Comparison of ENCODE assay signal across 18 mouse cellular contexts in genomic region chr11:58733372-58733771, GRCm38 (mm10). TPM values are rescaled to one million over a fixed set of nuclear protein-coding genes. Genes with fewer than 3 reads are reported as not detected.
A peak's percentile ranks its signal among the peaks of the same experiment; 100 is the strongest.
DNase-seq lines count a peak whose midpoint lies in the region; ATAC-seq and TF ChIP-seq lines count a peak whose summit lies in the region.
"Had no signal": no experiment of that assay in that cellular context is flagged by ENCODE, and none has a peak within 500 bp of the region (broad histone marks: within the 10 kb centered on the region; RNA-seq: fewer than 3 reads in every experiment).

No protein-coding gene starts in this region.

- no peak for TF ChIP-seq EP300 in heart, adult 2 months (IDR thresholded peaks at IDR 0.05; ENCODE audit: insufficient read depth, low read depth, low read length)

- no peaks in the 10 kb centered on the region for H3K27me3 ChIP-seq in heart, adult 2 months (ENCODE audit: control insufficient read depth, insufficient read depth, low read length)
- no peaks in the 10 kb centered on the region for H3K27me3 ChIP-seq in intestine, embryonic 16.5 days (replicated peaks; ENCODE audit: control insufficient read depth, insufficient read depth, low read length)
- H3K27me3 ChIP-seq: liver, embryonic 13.5 days; neural tube, embryonic 13.5 days had no signal

- H3K4me2 ChIP-seq in intestine, embryonic 16.5 days (ENCODE audit: low read depth, low read length), result no peak overlapping the region
- H3K4me2 ChIP-seq: liver, embryonic 13.5 days; midbrain, embryonic 11.5 days; neural tube, embryonic 13.5 days had no signal

- H3K36me3 ChIP-seq in heart, adult 2 months (ENCODE audit: control insufficient read depth, insufficient read depth, low read length), result no peaks in the 10 kb centered on the region
- H3K36me3 ChIP-seq in intestine, embryonic 16.5 days (ENCODE audit: control insufficient read depth, insufficient read depth, low read length), result no peaks in the 10 kb centered on the region
- H3K36me3 ChIP-seq: liver, embryonic 13.5 days; neural tube, embryonic 13.5 days had no signal

- ATAC-seq in intestine, embryonic 16.5 days, result no peak
- ATAC-seq: CD4-positive, CD25-positive, alpha-beta regulatory T cell, adult 4 months; intestine, postnatal 0 days; Patski had no signal

- peak; percentile 50 for DNase-seq in heart, adult 11 months
- DNase-seq in heart, adult 2 months, result no peak
- peak; percentile 68 for DNase-seq in brain, adult 2 months (ENCODE audit: low read depth, low spot score)
- peak; percentile 40 to 73 for DNase-seq in layer of hippocampus, adult 18-20 months (ENCODE audit: low spot score in 2 of 2)
- peak; percentile 5 to 38 for DNase-seq in lung, postnatal 4 days
- DNase-seq in kidney, postnatal 25 days, result no peak
- no peak for DNase-seq in adrenal gland, adult 8-10 months
- DNase-seq: gastrocnemius, postnatal 25 days; liver, embryonic 13.5 days; thymus, postnatal 14 days had no signal

- no peak for TF ChIP-seq POLR2A in heart, adult 2 months (IDR thresholded peaks at IDR 0.05; ENCODE audit: insufficient read depth, low read depth, low read length)

- H3K9ac ChIP-seq in heart, adult 2 months (ENCODE audit: low read depth, low read length), result no peak overlapping the region
- H3K9ac ChIP-seq in intestine, embryonic 16.5 days (ENCODE audit: low read depth, low read length), result no peak overlapping the region
- H3K9ac ChIP-seq: liver, embryonic 13.5 days; neural tube, embryonic 13.5 days had no signal

- H3K4me1 ChIP-seq in heart, adult 2 months (ENCODE audit: control insufficient read depth, insufficient read depth, low read length), result no peaks in the 10 kb centered on the region
- no peaks in the 10 kb centered on the region for H3K4me1 ChIP-seq in intestine, embryonic 16.5 days (ENCODE audit: control insufficient read depth, insufficient read depth, low read length)
- H3K4me1 ChIP-seq: liver, embryonic 13.5 days; neural tube, embryonic 13.5 days had no signal

- no peak overlapping the region for H3K27ac ChIP-seq in heart, adult 2 months
- no peak overlapping the region for H3K27ac ChIP-seq in intestine, embryonic 16.5 days (ENCODE audit: low read length)
- H3K27ac ChIP-seq: liver, embryonic 13.5 days; neural tube, embryonic 13.5 days had no signal

- WGBS in heart, adult 2 months, result 38% methylated on average over 3 of the region's 3 CpGs
- WGBS in intestine, embryonic 16.5 days, result 49% methylated on average over 3 of the region's 3 CpGs

- no peaks in the 10 kb centered on the region for H3K79me2 ChIP-seq in heart, adult 2 months (replicated peaks; ENCODE audit: control insufficient read depth, insufficient read depth, low read length)

- H3K9me3 ChIP-seq in intestine, embryonic 16.5 days (ENCODE audit: control insufficient read depth, low read length), result no peaks in the 10 kb centered on the region
- H3K9me3 ChIP-seq: liver, embryonic 13.5 days; neural tube, embryonic 13.5 days had no signal

- no peak overlapping the region for H3K4me3 ChIP-seq in heart, adult 2 months
- no peak overlapping the region for H3K4me3 ChIP-seq in intestine, embryonic 16.5 days (ENCODE audit: low read length)
- H3K4me3 ChIP-seq: liver, embryonic 13.5 days; neural tube, embryonic 13.5 days had no signal

- intact Hi-C loops in heart, adult 2 months (cut with DNase I), result no loop called here

- TF ChIP-seq CTCF in heart, adult 2 months (IDR thresholded peaks at IDR 0.05), result no peak

RNA-seq across cellular contexts. Expression of gene Olfr317, which starts 5.6 kb away (rescaled TPM):
- total RNA-seq in heart, adult 2 months (2021), result not detected
- polyA plus RNA-seq in heart, adult 2 months (2012; rRNA removed), result not detected in 2 replicates
- total RNA-seq in layer of hippocampus, adult 18-20 months (2021), result under 1 TPM in 1 of 2 experiments, not detected in 1; 0.10 TPM
- not detected in 2 replicates for polyA plus RNA-seq in intestine, embryonic 16.5 days (2015; fragmentation: Nextera tagmentation; extraction: Ambion mirVana)
- not detected for total RNA-seq in adrenal gland, adult 8-10 months (2022)
- total RNA-seq: gastrocnemius, postnatal 25 days had no signal
- polyA plus RNA-seq: CD4-positive, CD25-positive, alpha-beta regulatory T cell, adult 4 months; heart, postnatal 0 days; intestine, postnatal 0 days; liver, embryonic 13.5 days; Patski had no signal

RNA-seq across cellular contexts. Expression of gene Olfr318, which starts 9.6 kb away (rescaled TPM):
- not detected for total RNA-seq in heart, adult 2 months (2021)
- polyA plus RNA-seq in heart, adult 2 months (2012; rRNA removed), result not detected in 2 replicates
- under 1 TPM in 1 of 2 experiments, not detected in 1; 0.08 TPM for total RNA-seq in layer of hippocampus, adult 18-20 months (2021)
- not detected in 2 replicates for polyA plus RNA-seq in intestine, embryonic 16.5 days (2015; fragmentation: Nextera tagmentation; extraction: Ambion mirVana)
- not detected for total RNA-seq in adrenal gland, adult 8-10 months (2022)
- total RNA-seq: gastrocnemius, postnatal 25 days had no signal
- polyA plus RNA-seq: CD4-positive, CD25-positive, alpha-beta regulatory T cell, adult 4 months; heart, postnatal 0 days; intestine, postnatal 0 days; liver, embryonic 13.5 days; midbrain, embryonic 11.5 days; neural tube, embryonic 13.5 days had no signal

RNA-seq across cellular contexts. Expression of gene Olfr316, which starts 19.2 kb away (rescaled TPM):
- not detected for total RNA-seq in heart, adult 2 months (2021)
- polyA plus RNA-seq in heart, adult 2 months (2012; rRNA removed), result not detected in 2 replicates
- 1 to 10 TPM; 1.1 to 1.4 TPM for total RNA-seq in layer of hippocampus, adult 18-20 months (2021)
- not detected in 2 replicates for polyA plus RNA-seq in intestine, embryonic 16.5 days (2015; fragmentation: Nextera tagmentation; extraction: Ambion mirVana)
- total RNA-seq in adrenal gland, adult 8-10 months (2022), result not detected
- total RNA-seq: gastrocnemius, postnatal 25 days had no signal
- polyA plus RNA-seq: CD4-positive, CD25-positive, alpha-beta regulatory T cell, adult 4 months; heart, postnatal 0 days; intestine, postnatal 0 days; liver, embryonic 13.5 days; midbrain, embryonic 11.5 days; neural tube, embryonic 13.5 days; Patski had no signal

RNA-seq across cellular contexts. Expression of gene Olfr319, which starts 34.4 kb away (rescaled TPM):
- not detected for total RNA-seq in heart, adult 2 months (2021)
- not detected in 2 replicates for polyA plus RNA-seq in heart, adult 2 months (2012; rRNA removed)
- not detected for total RNA-seq in layer of hippocampus, adult 18-20 months (2021)
- not detected in 2 replicates for polyA plus RNA-seq in intestine, embryonic 16.5 days (2015; fragmentation: Nextera tagmentation; extraction: Ambion mirVana)
- not detected for total RNA-seq in adrenal gland, adult 8-10 months (2022)
- total RNA-seq: gastrocnemius, postnatal 25 days; layer of hippocampus, postnatal 25 days had no signal
- polyA plus RNA-seq: CD4-positive, CD25-positive, alpha-beta regulatory T cell, adult 4 months; heart, postnatal 0 days; intestine, postnatal 0 days; liver, embryonic 13.5 days; midbrain, embryonic 11.5 days; neural tube, embryonic 13.5 days; Patski had no signal

RNA-seq across cellular contexts. Expression of gene Olfr315, which starts 39.6 kb away (rescaled TPM):
- not detected for total RNA-seq in heart, adult 2 months (2021)
- polyA plus RNA-seq in heart, adult 2 months (2012; rRNA removed), result not detected in 2 replicates
- total RNA-seq in layer of hippocampus, adult 18-20 months (2021), result not detected
- not detected in 2 replicates for polyA plus RNA-seq in intestine, embryonic 16.5 days (2015; fragmentation: Nextera tagmentation; extraction: Ambion mirVana)
- not detected for total RNA-seq in adrenal gland, adult 8-10 months (2022)
- total RNA-seq: gastrocnemius, postnatal 25 days; layer of hippocampus, postnatal 25 days had no signal
- polyA plus RNA-seq: CD4-positive, CD25-positive, alpha-beta regulatory T cell, adult 4 months; heart, postnatal 0 days; intestine, postnatal 0 days; liver, embryonic 13.5 days; midbrain, embryonic 11.5 days; neural tube, embryonic 13.5 days; Patski had no signal

Comparison
In these comparisons a context has a peak if more than half of its experiments do, and no peak if none do; other contexts are left out.
1. DNase-seq: peak in heart, adult 11 months (single experiment), brain, adult 2 months (single experiment), layer of hippocampus, adult 18-20 months (2 of 2) and lung, postnatal 4 days (2 of 2); none in heart, adult 2 months (0 of 2), kidney, postnatal 25 days (0 of 2) and adrenal gland, adult 8-10 months (single experiment).